Comparison of ENCODE assay signal across 8 mouse cellular contexts in genomic region chr11:63130497-63130896, GRCm38 (mm10). TPM values are rescaled to one million over a fixed set of nuclear protein-coding genes. Genes with fewer than 3 reads are reported as not detected.
DNase-seq lines count a peak whose midpoint lies in the region; ATAC-seq and TF ChIP-seq lines count a peak whose summit lies in the region.

No protein-coding gene starts in this region.

- H3K4me1 ChIP-seq in midbrain, embryonic 13.5 days (replicated peaks): peaks cover 29% of the 10 kb centered on the region
- peaks cover 21% of the 10 kb centered on the region for H3K4me1 ChIP-seq in midbrain, embryonic 16.5 days (ENCODE audit: control insufficient read depth, insufficient read depth, low read length)
- peaks cover 26% of the 10 kb centered on the region for H3K4me1 ChIP-seq in lung, postnatal 0 days (ENCODE audit: insufficient read depth, low read depth, low read length)

- 56% methylated on average over 8 of the region's 8 CpGs for WGBS in midbrain, embryonic 13.5 days
- WGBS in midbrain, embryonic 16.5 days: 45% methylated on average over 8 of the region's 8 CpGs
- 18% methylated on average over 8 of the region's 8 CpGs for WGBS in lung, postnatal 0 days

- no peaks in the 10 kb centered on the region for H3K36me3 ChIP-seq in midbrain, embryonic 13.5 days
- H3K36me3 ChIP-seq in midbrain, embryonic 16.5 days (ENCODE audit: control insufficient read depth, insufficient read depth, low read length): no peaks in the 10 kb centered on the region
- H3K36me3 ChIP-seq in lung, postnatal 0 days (ENCODE audit: insufficient read depth, low read length): 0 out of 2 replicates have a peak, but pooled peaks cover 14% of the 10 kb centered on the region

- ATAC-seq in midbrain, embryonic 13.5 days: no peak
- no peak for ATAC-seq in midbrain, embryonic 16.5 days
- peak; percentile 57 for ATAC-seq in lung, postnatal 0 days

- peaks cover 79% of the 10 kb centered on the region for H3K27me3 ChIP-seq in midbrain, embryonic 13.5 days
- peaks cover 48% of the 10 kb centered on the region for H3K27me3 ChIP-seq in midbrain, embryonic 16.5 days (ENCODE audit: control insufficient read depth, insufficient read depth, low read depth, low read length)
- no peaks in the 10 kb centered on the region for H3K27me3 ChIP-seq in lung, postnatal 0 days (replicated peaks; ENCODE audit: insufficient read depth, low read length)

- no peak for TF ChIP-seq CTCF in lung, postnatal 0 days (IDR thresholded peaks at IDR 0.05)

- peak; percentile 71 for DNase-seq in cerebellum, adult 9-11 months
- peak; percentile 87 for DNase-seq in heart, adult 8-10 months (ENCODE audit: low spot score)
- DNase-seq in kidney, adult 8-10 months: peak; percentile 79 to 80
- DNase-seq in lung, postnatal 0 days (ENCODE audit: low spot score): peak; percentile 92
- peak; percentile 48 for DNase-seq in urinary bladder, adult 2 months (ENCODE audit: low spot score)
- no peak for DNase-seq in spleen, postnatal 4 days (ENCODE audit: low spot score in 2 of 2)

- H3K4me3 ChIP-seq in midbrain, embryonic 13.5 days (replicated peaks): no peak overlapping the region; the same call in 1 of the 2 replicates
- no peak overlapping the region for H3K4me3 ChIP-seq in midbrain, embryonic 16.5 days (ENCODE audit: low read depth, low read length)
- peak overlapping the region; percentile 85 for H3K4me3 ChIP-seq in lung, postnatal 0 days (ENCODE audit: low read depth, low read length)

- TF ChIP-seq EP300 in lung, postnatal 0 days (IDR thresholded peaks at IDR 0.05): peak; percentile 82

- H3K9me3 ChIP-seq in midbrain, embryonic 13.5 days: no peaks in the 10 kb centered on the region
- H3K9me3 ChIP-seq in midbrain, embryonic 16.5 days (replicated peaks; ENCODE audit: control insufficient read depth, low read length, poor library complexity, severe bottlenecking): no peaks in the 10 kb centered on the region
- no peaks in the 10 kb centered on the region for H3K9me3 ChIP-seq in lung, postnatal 0 days (ENCODE audit: low read length)

- no peak overlapping the region for H3K9ac ChIP-seq in midbrain, embryonic 13.5 days (replicated peaks)
- H3K9ac ChIP-seq in midbrain, embryonic 16.5 days (ENCODE audit: low read depth, low read length): no peak overlapping the region
- H3K9ac ChIP-seq in lung, postnatal 0 days (replicated peaks; ENCODE audit: low read depth): peak overlapping the region; percentile 92; the same call in 1 of the 2 replicates

- H3K27ac ChIP-seq in midbrain, embryonic 13.5 days: no peak overlapping the region
- H3K27ac ChIP-seq in midbrain, embryonic 16.5 days (ENCODE audit: low read length): no peak overlapping the region
- H3K27ac ChIP-seq in lung, postnatal 0 days (ENCODE audit: low read length): peak overlapping the region; percentile 94

- H3K4me2 ChIP-seq in midbrain, embryonic 13.5 days (replicated peaks): peak overlapping the region; percentile 91; the same call in 1 of the 2 replicates
- no peak overlapping the region; the same call in 1 of the 2 replicates for H3K4me2 ChIP-seq in midbrain, embryonic 16.5 days (ENCODE audit: low read length)
- H3K4me2 ChIP-seq in lung, postnatal 0 days (replicated peaks; ENCODE audit: low read depth, low read length): peak overlapping the region; percentile 85

RNA-seq across cellular contexts. Expression of gene Pmp22, which starts 1.7 kb away (rescaled TPM):
- polyA plus RNA-seq in midbrain, embryonic 13.5 days (2015; fragmentation: Nextera tagmentation; extraction: Ambion mirVana): 17.1 and 19.0 TPM in 2 replicates
- polyA plus RNA-seq in midbrain, embryonic 16.5 days (2015; fragmentation: Nextera tagmentation; extraction: Ambion mirVana): 22.6 and 23.6 TPM in 2 replicates
- 10 to 100 TPM; 31.6 to 43.0 (median 38.9) TPM for total RNA-seq in heart, adult 8-10 months (2022)
- polyA plus RNA-seq in lung, postnatal 0 days (2015; fragmentation: Nextera tagmentation; extraction: Ambion mirVana): 523 and 539 TPM in 2 replicates
- 57.0 and 116 TPM in 2 replicates for polyA plus RNA-seq in urinary bladder, adult 2 months (2012; rRNA removed)

Comparison
In these comparisons a context has a peak if more than half of its experiments do, and no peak if none do; other contexts are left out.
1. DNase-seq: peak in cerebellum, adult 9-11 months (single experiment), heart, adult 8-10 months (single experiment), kidney, adult 8-10 months (2 of 2), lung, postnatal 0 days (single experiment) and urinary bladder, adult 2 months (single experiment); none in spleen, postnatal 4 days (0 of 2).